Mouse (Mus musculus) retina, postnatal 1 day (tissue): ENCODE measurements at regions not wholly inside any gene's neighbourhood (a gene's known extent, or its start where the extent isn't known, plus 50 kb on each side); places are given as distances from the start of the nearest gene placed in this dataset.

Experiments
- DNase-seq: peaks from one replicate; pipeline ENCODE4 v3.0.0-alpha.2; 2012

- no peak for DNase-seq
Observed at GRCm38 (mm10) chr3:4973278-4973677, 777.3 kb upstream of the Gm8797 start.

- DNase-seq, result no peak
Observed at GRCm38 (mm10) chr3:4973764-4974163, 776.8 kb upstream of the Gm8797 start.

- DNase-seq, result no peak
Observed at GRCm38 (mm10) chr3:4974659-4975058, 775.9 kb upstream of the Gm8797 start.

- DNase-seq, result no peak
Observed at GRCm38 (mm10) chr3:4976344-4976743, 774.3 kb upstream of the Gm8797 start.

- no peak for DNase-seq
Observed at GRCm38 (mm10) chr3:5017742-5018141, 732.9 kb upstream of the Gm8797 start.
